Mouse (Mus musculus) embryonic stem cell, embryonic (primary cell): ENCODE measurements around the gene Rpl14.
"Not testable (repeated sequence)": the region's sequence is repeated elsewhere in the genome, so short reads cannot be mapped to it uniquely, and the experiment has no call there.

Source experiments
- CTCF ChIA-PET, 4 experiments: fragments of 300-600 bp in 2 of 4; fragments of 350-600 bp in 2 of 4; sonication (Branson Sonifier 250); formaldehyde crosslinking; loops; one replicate each; lab custom pipeline; 2022; ENCODE audit warnings: inconsistent platforms in 2 of 4; lab: Charles Lee
- POLR2A ChIA-PET, 4 experiments: fragments of 300-600 bp in 2 of 4; fragments of 350-600 bp in 2 of 4; sonication (Branson Sonifier 250); formaldehyde crosslinking; loops; one replicate each; lab custom pipeline; 2022; ENCODE audit warnings: antibody characterized with exemption in 4 of 4, inconsistent platforms in 1 of 4; lab: Charles Lee

Gene Rpl14

DNA sequence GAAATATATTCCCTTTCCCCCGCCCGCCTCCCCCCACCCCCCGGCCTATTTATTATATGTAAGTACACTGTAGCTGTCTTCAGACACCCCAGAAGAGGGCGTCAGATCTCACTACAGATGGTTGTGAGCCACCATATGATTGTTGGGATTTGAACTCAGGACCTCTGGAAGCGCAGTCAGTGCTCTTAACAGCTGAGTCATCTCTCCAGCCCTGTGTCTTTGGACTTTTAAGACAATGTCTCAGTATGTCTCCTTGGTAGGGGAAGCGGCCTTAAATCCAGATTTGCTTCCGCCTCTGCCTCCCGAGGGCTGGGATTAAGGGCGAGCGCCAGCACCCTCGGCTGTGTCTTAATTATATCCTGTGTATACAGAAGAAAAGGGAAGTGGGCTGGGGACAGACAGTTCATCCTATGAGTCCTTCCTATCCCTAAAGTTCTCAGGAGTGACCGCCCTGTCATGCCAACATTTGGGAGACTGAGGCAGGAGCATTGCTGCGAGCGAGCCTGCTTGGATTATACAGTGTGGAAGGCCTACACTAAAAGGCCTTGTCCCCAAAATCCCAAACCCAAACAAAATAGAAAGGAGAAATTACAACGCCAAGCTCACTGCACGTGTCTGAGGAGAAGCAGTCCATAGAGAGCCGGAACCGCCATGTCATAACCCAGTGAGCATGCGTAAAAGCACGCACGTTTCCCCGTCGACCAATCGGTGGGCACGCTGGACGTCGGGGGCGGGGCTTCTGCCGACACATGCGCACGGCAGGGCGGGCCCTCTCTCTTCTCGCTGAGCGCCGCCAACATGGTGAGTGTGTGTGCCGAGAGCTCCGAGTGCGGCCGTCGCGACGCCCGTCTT, at the start of gene Rpl14:
Rpl14 (plus strand) TSS at position 704 of the 852 bp plus-strand sequence.
- CTCF ChIA-PET = interaction anchor here (0.5 to 5.7 kb wide), 22 partner anchors 11 to 1457 kb away, joined by 3 to 140 read pairs (median 10); partner anchors contain the start of genes Eif1b (in 1 of the 4) and Entpd3 (in 1 of the 4)
- POLR2A ChIA-PET = interaction anchor here (0.6 to 5.1 kb wide), 94 partner anchors 8 to 1191 kb away, joined by 3 to 104 read pairs (median 4); partner anchors contain the start of genes Entpd3 (in 2 of the 4), Eif1b (in 1 of the 4), Mobp (in 1 of the 4) and Nktr (in 1 of the 4)

DNA sequence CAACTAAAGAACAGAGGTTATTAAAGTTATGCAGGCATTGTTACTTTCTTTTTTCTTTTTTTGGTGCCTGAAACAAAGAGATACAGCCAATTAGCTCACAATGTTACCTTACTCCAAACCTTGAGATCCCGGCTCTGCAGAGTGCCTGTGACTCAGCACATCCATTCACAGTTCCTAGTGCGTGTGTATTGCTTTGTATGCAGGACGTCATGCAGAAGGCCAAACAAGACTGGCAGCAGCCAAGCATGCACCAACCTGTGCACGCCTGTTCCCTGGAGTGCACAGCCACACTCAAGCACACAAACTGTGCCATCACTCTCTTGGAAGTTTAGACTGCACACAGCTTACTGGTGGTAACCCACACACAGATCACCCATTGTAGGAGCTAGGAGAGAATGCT, 44.0 kb upstream of the Rpl14 start:
- CTCF ChIA-PET = interaction anchor here in 2 of 4 experiments (0.6 to 2.8 kb wide), 3 partner anchors 25 to 147 kb away, joined by 3 to 18 read pairs (median 9); partner anchors contain the start of gene Rpl14 (in 1 of the 2)
- POLR2A ChIA-PET = interaction anchor here in 1 of 4 experiments (0.7 to 2.5 kb wide), 4 partner anchors 20 to 400 kb away, joined by 3 to 11 read pairs (median 4); partner anchors contain the start of genes Rpl14 and Rpsa

DNA sequence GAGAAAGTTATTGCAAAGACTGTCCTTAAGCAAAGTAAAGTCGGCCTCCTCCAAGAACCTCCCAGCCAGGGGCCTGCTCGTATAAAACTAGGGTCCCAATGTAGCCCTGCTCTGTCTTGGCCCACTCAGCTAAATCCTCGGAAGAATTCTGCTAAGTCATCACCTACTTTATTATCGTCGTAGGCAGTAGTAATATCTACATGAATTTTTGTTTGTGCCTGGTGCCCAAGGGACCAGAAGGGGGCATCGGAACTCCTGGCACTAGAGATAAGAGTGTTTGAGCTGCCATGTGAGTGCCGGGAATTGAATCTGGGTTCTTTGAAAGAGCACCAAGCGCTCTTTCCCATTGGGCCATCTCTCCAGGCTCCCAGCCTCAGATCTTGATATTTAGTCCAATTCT, 43.3 kb upstream of the Rpl14 start:
- ChIA-PET CTCF (interaction anchor here in 2 of 4 experiments (1.2 to 2.8 kb wide), 5 partner anchors 26 to 337 kb away, joined by 4 to 18 read pairs (median 9); partner anchors contain the start of gene Rpl14 (in 1 of the 2)), POLR2A (interaction anchor here in 2 of 4 experiments (0.6 to 2.5 kb wide), 10 partner anchors 9 to 1128 kb away, joined by 3 to 11 read pairs (median 4); partner anchors contain the start of genes Rpl14 (in 1 of the 2) and Rpsa (in 1 of the 2))

DNA sequence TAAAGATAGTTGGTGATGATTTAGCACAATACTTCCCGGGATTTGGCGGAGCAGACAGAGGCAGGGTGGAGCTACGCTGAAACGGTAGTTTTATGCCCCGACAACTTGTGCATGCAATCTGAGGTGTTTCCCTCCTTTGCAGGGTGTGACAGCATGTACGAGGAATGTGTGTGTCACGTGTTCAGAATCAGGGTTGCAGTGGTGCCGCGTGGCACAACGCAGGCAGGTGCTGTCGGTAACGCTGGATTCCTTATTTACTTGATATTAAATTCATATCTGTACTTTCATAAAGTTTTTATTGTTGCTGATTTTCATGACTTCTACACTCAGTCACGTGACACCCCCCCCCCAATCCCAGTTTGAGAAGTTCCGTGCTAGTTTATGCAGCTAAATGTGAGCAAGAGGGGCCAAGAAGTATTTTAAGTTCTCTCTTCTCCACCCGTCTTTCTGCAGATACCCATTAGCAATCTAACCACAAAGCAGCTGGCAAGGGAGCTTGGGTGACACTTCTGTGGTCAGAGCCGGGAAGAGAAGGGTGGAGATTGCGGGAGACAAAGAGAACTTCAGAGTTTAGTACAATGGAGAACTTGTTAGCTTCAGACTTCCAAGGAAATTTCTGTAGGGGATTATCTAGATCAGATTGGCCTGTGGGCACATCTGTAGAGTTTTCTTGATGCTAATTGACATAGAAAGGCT, 42.3 kb upstream of the Rpl14 start:
- POLR2A ChIA-PET = interaction anchor here in 2 of 4 experiments (0.6 to 2.5 kb wide), 10 partner anchors 8 to 146 kb away, joined by 3 to 11 read pairs (median 4); partner anchors contain the start of gene Rpl14 (in 1 of the 2)

DNA sequence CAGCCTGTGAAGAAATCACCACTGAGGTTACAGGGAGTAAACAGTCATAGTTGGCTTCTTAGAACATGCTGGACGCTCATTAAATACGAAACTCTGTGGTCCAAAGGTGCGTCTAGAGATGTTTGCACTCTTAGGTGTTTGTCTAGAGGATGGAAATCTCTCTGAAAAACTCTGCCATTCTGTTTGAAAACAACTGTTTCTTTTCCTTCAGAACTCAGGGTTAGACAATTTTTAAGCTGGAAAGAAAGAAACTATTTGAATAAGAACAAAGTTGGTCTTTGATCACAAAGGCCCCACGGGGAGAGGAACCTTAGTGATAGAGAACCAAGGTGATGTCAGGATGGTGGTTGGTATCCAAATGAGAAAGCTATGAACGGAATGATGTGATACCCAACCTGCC, 40.8 kb upstream of the Rpl14 start:
- CTCF ChIA-PET = no interaction called here

More for the DNA sequence above, 42.3 kb upstream of the Rpl14 start:
- CTCF ChIA-PET = interaction anchor here in 3 of 4 experiments (0.6 to 2.8 kb wide), 12 partner anchors 10 to 753 kb away, joined by 3 to 18 read pairs (median 5); partner anchors contain the start of gene Rpl14 (in 1 of the 3)

DNA sequence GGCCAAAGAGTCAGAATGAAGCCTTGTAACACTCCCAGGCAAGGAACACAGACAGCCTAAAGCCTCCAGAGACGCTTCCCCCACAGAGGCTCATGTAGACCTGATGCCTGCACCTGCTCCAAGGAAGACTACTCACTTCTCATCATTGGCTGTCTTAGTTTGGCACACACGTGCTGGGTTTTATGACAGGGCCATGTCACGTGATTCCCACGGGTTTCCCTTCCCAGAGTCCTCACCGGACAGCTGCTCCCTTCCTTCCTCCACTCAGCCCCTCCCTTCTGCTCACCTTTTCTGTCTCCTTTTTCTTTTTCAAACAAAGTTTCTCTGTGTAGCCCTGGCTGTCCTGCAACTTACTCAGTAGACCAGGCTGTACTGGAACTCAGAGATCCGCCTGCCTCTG, 39.2 kb upstream of the Rpl14 start:
- CTCF ChIA-PET = interaction anchor here in 1 of 4 experiments (0.7 to 1.3 kb wide), 2 partner anchors 13 to 50 kb away, joined by 3 read pairs; no protein-coding TSS in a partner anchor
- POLR2A ChIA-PET = interaction anchor here in 2 of 4 experiments (0.9 to 3.1 kb wide), 12 partner anchors 12 to 405 kb away, joined by 3 to 16 read pairs (median 4); partner anchors contain the start of genes Rpl14 (in 2 of the 2), Eif1b (in 1 of the 2) and Rpsa (in 1 of the 2)

More for the DNA sequence above, 40.8 kb upstream of the Rpl14 start:
- POLR2A ChIA-PET = interaction anchor here in 2 of 4 experiments (1.8 to 2.1 kb wide), 3 partner anchors 38 to 52 kb away, joined by 5 to 10 read pairs (median 8); partner anchors contain the start of genes Eif1b (in 1 of the 2) and Rpl14 (in 1 of the 2)

DNA sequence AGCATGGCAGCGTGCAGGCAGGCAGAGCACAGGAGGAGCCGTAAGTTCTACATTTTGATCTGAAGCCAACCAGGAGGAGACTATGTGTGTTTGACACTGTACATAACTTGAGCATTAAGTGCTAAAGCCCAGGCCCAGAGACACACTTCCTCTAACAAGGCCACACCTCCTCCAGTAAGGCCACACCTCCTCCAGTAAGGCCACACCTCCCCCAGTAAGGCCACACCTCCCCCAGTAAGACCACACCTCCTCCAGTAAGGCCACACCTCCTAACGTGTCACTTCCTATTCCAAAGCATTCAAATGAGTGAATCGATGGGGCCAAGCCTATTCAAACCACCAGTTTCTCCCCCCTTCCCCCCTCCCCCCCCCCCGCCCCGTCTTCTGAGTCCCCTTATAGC, 38.6 kb upstream of the Rpl14 start:
- CTCF ChIA-PET = no interaction called here
- POLR2A ChIA-PET = interaction anchor here in 2 of 4 experiments (0.6 to 3.1 kb wide), 6 partner anchors 13 to 385 kb away, joined by 3 to 16 read pairs (median 5); partner anchors contain the start of gene Rpl14 (in 1 of the 2)

DNA sequence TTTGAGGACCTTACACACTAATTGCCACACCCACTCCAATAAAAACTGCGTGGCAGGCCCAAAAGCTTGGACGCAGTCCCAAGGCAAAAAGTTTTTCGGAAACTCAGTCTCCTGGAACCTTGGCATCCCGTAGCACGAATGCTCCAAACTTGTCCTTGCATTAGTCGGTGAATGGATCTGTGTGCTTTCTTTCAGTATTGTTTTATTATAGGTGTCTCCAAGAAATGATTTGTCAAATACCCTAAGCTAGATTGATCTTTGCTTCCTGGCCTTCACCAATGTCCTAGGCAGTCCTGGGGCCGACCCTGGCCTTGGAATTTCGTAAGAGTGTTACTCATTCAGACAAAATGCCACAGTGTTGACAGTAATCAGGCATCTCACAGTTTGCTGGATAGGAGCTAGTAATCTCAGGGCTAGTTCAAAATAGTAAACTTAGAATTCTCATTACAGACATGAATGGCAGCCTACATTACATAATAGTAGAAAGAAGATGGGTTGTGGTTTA, 37.7 kb upstream of the Rpl14 start:
- POLR2A ChIA-PET = interaction anchor here in 2 of 4 experiments (0.6 to 3.1 kb wide), 5 partner anchors 14 to 384 kb away, joined by 3 to 16 read pairs (median 3); partner anchors contain the start of gene Rpl14 (in 1 of the 2)
- CTCF ChIA-PET = not testable (repeated sequence)

DNA sequence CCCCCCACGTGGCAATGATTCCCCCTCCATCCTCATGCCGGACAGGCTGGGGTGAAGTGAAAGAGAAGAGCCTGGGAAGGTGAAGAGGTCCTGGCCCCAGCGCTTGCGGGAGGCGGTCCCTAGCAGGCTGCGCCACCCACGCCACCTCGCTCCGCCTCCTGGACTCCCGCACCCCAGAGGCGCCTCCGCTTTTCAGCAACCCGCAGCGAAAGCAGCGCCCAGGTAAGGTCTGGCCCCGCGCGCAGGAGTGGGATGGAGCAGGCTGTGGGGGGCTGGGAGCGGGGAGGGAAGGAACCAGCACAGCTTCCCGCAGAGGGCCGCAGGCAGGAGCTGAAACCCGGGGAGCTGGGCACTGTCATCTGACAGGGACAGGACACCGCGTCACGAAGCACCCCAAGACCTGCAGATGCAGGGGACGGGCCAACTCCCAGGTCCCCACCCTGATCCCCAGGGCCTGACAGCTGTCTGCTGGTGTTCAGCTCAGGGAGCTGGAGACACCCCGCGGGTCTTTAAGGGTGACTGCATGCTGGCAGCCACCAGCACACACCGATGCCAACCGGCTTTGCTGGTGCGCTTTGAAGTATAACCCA, 31.5 kb upstream of the Rpl14 start, which contains the start of gene Entpd3:
Entpd3 (plus strand) TSS at position 157 of the 590 bp plus-strand sequence.
- ChIA-PET POLR2A (interaction anchor here in 2 of 4 experiments (1.0 to 2.7 kb wide), 7 partner anchors 11 to 37 kb away, joined by 3 to 19 read pairs (median 5); partner anchors contain the start of gene Rpl14 (in 2 of the 2)), CTCF (interaction anchor here in 3 of 4 experiments (0.5 to 1.4 kb wide), 8 partner anchors 30 to 1426 kb away, joined by 3 to 7 read pairs (median 4); partner anchors contain the start of gene Rpl14 (in 1 of the 3))

DNA sequence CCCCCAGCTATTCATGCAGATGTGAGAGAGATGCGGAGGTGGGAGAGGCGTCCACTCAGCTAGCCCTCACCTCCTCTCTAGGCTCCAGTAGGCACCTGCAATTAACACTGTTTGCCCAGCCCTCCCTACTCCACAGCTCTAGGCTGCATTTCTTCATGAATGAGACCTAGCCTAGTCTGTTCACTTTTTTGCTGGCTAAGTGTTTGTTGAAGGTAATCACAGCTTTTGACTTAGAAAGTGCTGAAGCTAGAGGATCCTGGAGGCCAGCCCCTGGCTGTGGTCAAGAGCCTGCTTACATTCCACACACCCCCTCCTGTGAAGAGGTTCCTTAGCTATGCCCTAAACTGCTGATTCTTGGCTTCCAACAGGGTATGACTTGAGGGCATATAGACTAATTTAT, 29.8 kb upstream of the Rpl14 start:
- CTCF ChIA-PET = interaction anchor here in 3 of 4 experiments (0.5 to 1.5 kb wide), 4 partner anchors 21 to 967 kb away, joined by 3 to 5 read pairs (median 3); no protein-coding TSS in a partner anchor

DNA sequence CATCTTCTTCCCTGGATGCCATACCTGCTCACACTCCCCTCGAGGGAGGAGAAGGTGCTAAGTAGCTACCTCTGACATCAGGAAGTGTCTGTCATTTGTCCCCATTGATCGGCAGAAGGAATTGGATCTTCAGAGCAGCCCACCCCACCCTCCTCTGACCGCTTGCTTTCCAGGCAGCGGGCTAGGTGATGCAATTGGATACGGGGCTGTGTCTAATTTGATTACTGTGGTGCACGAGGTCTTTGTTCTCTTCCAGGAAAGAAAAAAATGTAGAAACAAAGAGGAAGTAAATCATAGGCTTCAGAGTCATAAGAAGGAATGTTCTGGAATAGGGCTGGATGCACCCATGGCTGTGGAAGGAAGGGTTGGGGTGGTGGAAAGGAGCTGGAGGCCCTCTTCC, 29.0 kb upstream of the Rpl14 start:
- CTCF ChIA-PET = interaction anchor here in 2 of 4 experiments (0.8 to 1.5 kb wide), 3 partner anchors 22 to 460 kb away, joined by 3 read pairs; no protein-coding TSS in a partner anchor

More for the DNA sequence above, 29.8 kb upstream of the Rpl14 start:
- POLR2A ChIA-PET = interaction anchor here in 2 of 4 experiments (0.9 to 2.7 kb wide), 7 partner anchors 11 to 412 kb away, joined by 3 to 19 read pairs (median 4); partner anchors contain the start of gene Rpl14 (in 1 of the 2)

DNA sequence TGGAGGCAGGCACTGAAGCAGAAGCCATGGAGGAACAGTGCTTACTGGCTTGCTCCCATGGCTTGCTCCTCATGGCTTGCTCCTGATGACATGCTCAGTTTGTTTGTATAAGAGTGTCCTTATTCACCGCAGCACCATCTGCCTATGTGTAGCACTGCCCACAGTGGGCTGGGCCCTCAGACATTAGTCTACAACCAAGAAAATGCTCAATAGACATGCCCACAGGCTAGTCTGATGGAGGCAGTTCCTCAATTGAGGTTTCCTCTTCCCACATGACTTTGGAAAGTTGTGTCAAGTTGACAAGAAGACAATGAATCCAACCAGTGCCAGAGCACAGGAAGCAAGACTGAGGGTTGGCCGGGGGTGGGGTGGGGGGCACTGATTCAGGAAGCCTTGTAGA, 25.2 kb upstream of the Rpl14 start:
- POLR2A ChIA-PET = interaction anchor here in 1 of 4 experiments (1.5 kb wide), 1 partner anchor 25 kb away, joined by 11 read pairs; the partner anchor contains the start of gene Rpl14
- CTCF ChIA-PET = interaction anchor here in 3 of 4 experiments (0.6 to 1.3 kb wide), 5 partner anchors 14 to 53 kb away, joined by 3 to 4 read pairs (median 3); no protein-coding TSS in a partner anchor

More for the DNA sequence above, 29.0 kb upstream of the Rpl14 start:
- POLR2A ChIA-PET = interaction anchor here in 3 of 4 experiments (0.7 to 2.7 kb wide), 6 partner anchors 10 to 765 kb away, joined by 3 to 19 read pairs (median 4); partner anchors contain the start of gene Rpl14 (in 1 of the 3)

DNA sequence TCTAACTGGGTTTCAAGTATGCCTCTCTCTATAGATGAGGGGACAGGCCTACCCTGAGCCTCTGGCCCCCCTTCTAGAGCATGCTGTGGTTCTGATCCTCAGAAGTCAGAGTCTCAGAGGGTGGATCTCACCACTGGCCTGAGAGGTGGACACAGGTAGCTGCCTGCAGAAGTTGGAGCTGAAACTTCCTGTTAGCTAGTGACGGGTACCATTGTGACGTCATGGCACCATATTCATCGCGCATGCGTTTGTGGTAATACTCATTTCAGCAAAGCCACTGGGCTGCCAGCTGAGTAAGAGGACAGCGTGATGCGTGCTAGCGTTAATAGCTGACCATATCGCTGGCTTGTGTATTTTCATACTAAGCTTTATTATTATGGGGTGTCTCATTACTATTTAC, 24.8 kb upstream of the Rpl14 start:
- POLR2A ChIA-PET = interaction anchor here in 3 of 4 experiments (0.5 to 1.6 kb wide), 5 partner anchors 15 to 58 kb away, joined by 3 to 11 read pairs (median 3); partner anchors contain the start of gene Rpl14 (in 1 of the 3)
- CTCF ChIA-PET = interaction anchor here in 3 of 4 experiments (0.6 to 1.7 kb wide), 4 partner anchors 14 to 23 kb away, joined by 3 to 7 read pairs (median 4); no protein-coding TSS in a partner anchor

DNA sequence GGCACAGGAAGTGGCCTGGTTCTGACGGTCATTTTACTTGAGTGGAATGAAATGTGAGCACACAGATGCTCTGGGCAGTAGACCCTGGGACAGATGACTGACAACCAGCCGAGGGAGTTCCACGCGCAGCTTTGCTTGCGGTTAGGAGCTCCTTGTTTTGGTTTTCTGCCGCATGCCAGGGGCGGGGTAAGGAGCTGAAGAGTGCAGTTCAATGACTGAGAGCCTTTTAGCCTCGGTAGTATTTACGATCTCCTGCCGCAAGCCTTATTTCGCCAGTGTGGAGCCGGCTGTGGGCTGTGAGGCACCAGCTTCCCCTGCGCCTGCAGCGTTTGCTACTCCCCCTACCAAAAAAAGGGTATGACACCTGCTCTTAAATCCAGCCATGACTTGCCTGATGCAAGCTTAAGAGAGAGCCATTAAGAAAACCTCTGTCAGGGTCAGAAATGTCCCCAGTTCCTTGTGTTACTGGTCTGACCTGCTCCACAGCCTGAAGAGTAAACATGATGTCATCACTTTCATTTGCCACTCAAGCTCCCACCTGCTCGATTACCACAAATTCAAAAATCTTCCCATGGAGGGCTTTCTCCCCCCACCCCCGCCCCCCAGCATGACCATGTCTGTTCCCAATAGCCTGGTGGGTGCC, 24.1 kb upstream of the Rpl14 start:
- ChIA-PET CTCF (interaction anchor here in 3 of 4 experiments (0.6 to 1.7 kb wide), 4 partner anchors 23 to 1541 kb away, joined by 3 to 7 read pairs (median 4); no protein-coding TSS in a partner anchor), POLR2A (interaction anchor here in 3 of 4 experiments (0.5 to 1.6 kb wide), 7 partner anchors 15 to 57 kb away, joined by 3 to 11 read pairs (median 3); partner anchors contain the start of gene Rpl14 (in 2 of the 3))

DNA sequence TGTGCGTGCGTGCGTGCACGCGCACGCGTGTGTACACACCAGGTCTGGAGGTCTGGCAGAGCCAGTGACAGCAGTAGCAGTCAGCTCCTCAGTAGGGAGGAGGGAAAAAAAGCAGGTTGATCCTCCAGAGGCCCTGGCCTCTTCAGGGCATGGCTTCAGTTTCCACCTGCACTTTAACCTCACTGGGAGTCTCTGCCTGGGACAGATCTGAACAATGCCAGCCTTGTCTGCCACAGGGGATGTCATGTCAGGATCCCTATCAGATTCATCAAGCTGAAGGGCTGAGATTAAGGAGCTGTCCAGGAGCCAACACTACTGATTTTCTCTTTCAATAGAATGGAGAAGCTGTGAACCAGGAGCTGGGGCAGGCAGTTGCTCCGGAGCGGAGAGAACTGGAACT, 20.5 kb upstream of the Rpl14 start:
- CTCF ChIA-PET = interaction anchor here in 3 of 4 experiments (0.6 to 1.3 kb wide), 3 partner anchors 19 to 139 kb away, joined by 3 to 4 read pairs (median 3); no protein-coding TSS in a partner anchor
- POLR2A ChIA-PET = interaction anchor here in 2 of 4 experiments (0.8 to 3.1 kb wide), 7 partner anchors 10 to 23 kb away, joined by 3 to 11 read pairs (median 3); partner anchors contain the start of genes Entpd3 (in 1 of the 2) and Rpl14 (in 1 of the 2)
